Mouse (Mus musculus): Measurements from ENCODE around the gene Treml2.

DNA sequence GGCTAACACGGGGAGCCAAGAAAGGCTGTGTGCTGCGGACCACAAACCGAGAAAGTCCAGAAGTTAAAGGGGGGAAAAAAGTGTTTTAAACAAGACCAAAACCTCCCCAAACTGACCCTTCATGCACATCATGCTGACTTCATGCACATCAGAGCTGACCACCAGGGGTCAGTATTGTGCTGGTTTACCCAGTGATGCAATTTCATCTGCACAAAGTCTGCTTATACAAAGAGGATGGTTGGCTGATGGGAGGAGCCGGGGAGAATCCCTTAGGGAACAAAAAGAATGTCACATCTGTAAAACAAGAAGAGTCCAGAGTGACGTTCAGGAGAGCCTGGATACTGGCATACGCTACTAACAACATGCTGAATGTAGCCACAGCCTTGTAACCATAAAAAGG is 24.4 kb upstream of the Treml2 start:
- TF ChIP-seq CTCF (IDR thresholded peaks at IDR 0.05; ENCODE audit: low read depth, low read length) (peak; percentile 92), POLR2AphosphoS5 (IDR thresholded peaks at IDR 0.05; ENCODE audit: insufficient replicate concordance, low read depth, low read length) (no peak)
